Mouse (Mus musculus): ENCODE measurements around the gene Wdpcp. TPM values are rescaled to one million over a fixed set of nuclear protein-coding genes. Genes with fewer than 3 reads are reported as not detected.

Gene Wdpcp
- total RNA-seq, 2 experiments from 2014 or later = 10.5 to 11.5 TPM

DNA sequence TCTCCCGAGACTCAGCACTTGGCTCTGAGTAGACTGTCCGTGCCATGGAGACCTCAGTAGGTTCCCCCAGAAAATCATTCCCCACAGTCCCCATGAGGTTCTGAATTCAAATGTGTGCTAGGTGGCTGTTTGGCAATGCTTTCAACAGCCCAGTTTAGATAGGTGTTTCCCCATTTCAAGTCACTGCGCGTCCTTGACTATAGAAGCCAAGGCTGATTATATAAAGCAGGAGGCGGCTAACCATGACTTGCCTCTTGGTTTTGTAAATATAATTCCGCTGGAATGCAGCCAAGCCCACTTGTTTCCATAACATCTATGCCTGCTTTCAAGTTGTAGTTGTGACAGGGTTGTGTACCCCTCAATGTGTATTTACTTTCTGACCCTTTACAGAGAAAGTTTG lies 157.9 kb downstream of the Wdpcp start:
- no peak for DNase-seq (ENCODE audit: low spot score in 2 of 2)

DNA sequence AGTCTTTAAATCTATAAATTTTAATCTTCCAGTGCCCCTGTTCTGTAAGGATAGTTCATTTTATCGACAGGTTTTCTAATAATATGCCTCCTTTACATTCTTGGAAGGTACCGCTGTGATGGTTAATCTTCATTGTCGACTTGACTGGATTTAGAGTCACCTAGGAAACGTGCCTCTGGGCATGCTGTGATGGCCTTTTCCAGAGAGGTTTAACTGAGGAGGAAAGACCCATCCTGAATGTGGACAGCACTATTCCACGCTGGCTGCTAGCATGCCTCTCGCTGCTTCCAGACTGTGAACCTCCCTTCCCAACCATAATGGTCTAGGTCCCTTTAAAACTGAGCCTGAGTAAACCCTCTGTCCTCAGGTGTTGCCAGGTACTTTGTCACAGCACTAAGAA lies 163.2 kb downstream of the Wdpcp start:
- no peak for DNase-seq (ENCODE audit: low spot score in 2 of 2)

DNA sequence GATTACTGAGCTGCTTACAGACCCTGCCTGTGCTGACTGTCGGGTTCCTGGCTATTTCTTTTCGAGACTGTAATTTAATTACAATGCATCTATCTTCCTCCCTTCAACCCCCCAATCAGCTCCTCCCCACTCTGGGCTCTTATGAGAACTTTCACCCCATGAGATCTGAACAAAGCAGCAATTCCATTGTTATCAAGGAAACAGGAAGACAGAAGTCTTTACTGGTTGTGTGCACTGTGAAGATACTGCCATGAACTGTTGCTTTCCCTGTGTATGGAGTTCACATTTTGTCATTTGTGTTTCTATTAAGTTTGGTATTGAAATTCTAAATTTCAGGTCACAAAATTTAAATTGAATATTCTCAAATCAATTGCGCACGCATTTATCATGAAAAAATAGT lies 177.5 kb downstream of the Wdpcp start:
- DNase-seq (ENCODE audit: low spot score in 2 of 2) = no peak

DNA sequence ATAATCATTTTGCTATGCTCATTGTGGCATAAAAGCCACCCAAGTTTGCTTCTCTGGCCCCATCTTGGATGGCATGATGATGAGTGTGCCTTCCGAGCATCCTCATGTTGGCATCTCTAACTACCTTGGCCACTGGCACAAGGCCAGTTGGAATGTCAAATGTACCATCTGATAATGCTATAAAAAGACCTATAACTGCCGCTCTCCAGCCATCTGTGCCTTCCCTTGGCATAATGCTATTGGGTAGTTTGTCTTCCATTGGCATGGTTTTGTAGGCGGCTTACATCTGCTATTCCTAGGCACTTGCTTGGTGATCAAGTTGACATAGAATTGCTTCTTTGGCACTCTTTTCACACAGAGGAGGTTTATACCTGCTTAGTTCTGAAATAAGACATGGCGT lies 191.2 kb downstream of the Wdpcp start:
- DNase-seq (ENCODE audit: low spot score in 2 of 2) = peak; percentile 4 to 16

DNA sequence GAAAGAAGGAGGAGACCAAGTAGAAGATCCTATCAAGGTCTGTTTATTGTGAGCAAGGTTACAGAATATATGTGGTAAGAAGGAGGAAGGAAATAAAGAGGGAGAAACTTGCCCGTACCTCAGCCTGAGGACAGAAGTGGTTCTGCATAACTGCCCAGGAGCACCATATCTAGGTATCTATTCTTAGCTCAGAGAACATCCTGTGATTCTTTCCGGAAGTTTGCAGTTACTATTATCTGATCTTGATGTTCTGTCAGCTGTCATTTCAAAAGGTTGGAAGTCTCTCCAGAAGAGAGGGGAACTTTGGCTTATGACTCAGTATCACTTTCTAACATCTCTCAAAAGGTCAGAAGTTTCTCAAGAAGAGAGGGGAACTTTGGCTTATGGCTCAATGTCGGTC lies 216.8 kb downstream of the Wdpcp start:
- no peak for DNase-seq (ENCODE audit: low spot score in 2 of 2)

DNA sequence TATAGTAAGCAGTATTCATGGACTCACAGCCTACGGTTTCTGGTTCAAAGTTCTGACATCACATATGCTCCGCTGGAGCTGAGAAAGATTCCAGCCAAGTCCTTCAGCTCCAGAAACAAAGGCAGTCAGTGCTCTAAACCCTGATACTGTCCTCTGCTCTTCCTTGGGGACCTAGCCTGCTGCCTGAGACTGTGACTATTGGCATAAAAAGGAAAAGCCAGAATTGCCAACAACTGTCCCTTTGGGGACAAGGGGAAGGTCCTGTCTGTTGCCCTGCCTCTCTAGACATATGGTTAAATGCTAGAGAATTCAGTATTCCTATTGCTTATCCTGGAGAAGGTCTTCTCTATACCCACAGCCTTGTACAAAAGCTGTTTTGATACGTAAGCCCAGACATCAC lies 252.9 kb downstream of the Wdpcp start:
- no peak for DNase-seq (ENCODE audit: low spot score in 2 of 2)

DNA sequence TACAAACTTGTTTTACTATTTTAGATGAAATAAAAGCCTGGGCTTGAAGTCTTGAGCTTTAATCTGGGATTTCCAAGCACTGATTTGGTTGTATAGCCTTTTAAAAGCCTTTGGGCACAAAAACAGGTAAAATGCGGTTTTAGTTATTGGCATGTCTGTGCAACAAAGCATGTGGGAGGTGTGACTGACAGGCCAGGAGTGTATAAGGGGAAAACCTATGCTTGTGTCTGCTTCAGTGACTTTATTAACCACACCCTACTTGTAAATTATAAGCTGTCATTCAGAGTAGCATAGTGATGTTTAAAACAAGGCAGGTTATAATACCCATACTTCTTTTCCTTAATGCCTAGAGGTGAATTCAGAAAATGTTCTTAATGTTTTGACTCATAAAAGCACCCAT lies 254.5 kb downstream of the Wdpcp start:
- DNase-seq (ENCODE audit: low spot score in 2 of 2) = no peak

DNA sequence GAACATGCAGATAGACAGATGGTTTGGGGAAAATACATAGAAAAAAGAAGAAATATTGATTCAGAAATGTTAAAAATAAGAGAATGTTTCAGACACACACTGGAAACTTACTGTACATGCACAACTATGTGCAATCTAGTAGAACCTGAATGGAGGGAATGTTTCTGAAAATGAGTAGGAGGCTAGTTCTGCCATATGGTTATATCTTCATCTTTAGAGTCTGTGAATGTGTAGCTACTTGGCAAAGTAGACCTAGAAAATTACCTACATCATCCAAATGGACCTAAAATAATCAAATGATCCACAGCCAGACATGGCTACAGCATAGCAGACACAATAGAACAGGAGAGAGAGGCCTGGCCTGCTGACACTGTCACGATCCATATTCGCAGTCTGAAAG lies 275.0 kb downstream of the Wdpcp start:
- DNase-seq (ENCODE audit: low spot score in 2 of 2) = no peak

DNA sequence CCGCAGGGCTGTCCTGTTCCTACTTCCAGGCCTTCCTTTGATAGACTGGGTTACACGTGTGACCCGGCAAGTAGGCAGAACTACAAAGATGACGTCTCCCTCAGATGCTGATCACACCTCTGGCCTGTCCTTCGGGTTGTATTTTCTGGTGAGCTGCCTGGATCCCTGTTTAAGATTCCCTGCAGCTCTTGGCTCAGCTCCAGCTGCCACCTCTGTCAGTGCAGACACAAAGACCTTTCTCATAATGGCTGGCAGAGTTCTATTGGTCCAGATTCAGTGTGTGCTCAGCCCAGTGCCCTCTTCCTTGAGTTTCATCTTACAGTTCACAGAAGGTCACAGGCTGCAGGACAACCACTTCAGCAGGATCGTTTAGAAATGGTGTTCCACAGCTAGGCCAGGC lies 292.0 kb downstream of the Wdpcp start:
- peak in 1 of 2 experiments; percentile 23 for DNase-seq (ENCODE audit: low spot score in 2 of 2)

DNA sequence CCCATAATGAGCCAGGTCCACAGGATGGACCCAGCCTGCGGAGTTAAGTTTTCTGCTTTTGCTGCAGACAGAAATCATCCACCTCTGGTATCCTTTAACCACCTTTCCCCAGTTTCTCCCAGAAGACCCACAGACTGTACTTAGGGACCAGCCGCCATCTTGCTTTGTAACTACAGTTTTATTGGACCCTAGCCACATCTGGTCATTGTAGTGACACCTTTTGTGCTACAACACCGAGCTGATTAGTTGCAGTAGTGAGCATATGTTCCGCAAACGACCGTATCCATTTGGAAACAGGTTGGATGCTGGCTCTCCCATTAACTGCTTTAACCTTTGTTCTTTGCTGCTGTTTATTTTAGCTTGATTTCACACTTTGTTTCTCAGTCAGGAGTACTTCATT lies 292.5 kb downstream of the Wdpcp start:
- DNase-seq (ENCODE audit: low spot score in 2 of 2) = no peak

DNA sequence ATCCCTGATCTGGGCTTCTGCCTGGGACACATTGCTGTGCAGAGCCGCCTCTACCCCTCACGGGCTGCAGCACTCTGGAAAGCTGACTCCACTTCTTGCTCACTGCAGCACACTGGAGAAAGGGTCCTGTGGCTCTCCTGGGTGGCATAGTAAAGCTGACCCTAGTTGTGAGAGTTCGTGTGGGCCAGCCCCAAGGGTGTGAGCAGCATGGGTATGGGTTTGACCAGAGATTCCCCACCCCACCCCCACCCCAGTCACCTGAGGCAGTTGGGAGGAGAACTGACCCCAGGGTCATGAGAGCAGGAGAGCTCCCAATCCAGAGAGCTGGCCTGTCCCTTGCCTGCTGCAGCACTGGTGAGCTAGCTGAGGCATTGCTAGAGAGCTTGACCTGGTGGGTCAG lies 296.6 kb downstream of the Wdpcp start:
- no peak for DNase-seq (ENCODE audit: low spot score in 2 of 2)

DNA sequence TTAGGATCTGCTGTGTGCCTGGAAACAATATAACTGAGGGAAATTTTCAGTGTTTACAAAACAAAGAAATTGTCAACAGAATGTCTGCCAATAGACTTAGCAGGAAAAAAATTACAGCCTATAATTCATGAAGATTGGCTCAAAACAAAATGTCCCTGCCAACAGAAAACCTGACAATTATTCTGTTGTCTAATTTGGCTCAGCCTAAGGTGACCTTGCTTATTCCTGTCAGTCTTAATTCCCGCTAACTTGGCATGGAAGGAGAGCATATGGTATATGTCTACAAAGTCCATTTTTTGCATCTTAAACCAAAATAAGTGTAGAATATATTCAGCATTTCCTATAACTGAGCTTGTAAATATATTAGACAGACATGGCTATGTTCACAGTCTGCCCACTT lies 298.8 kb downstream of the Wdpcp start:
- no peak for DNase-seq (ENCODE audit: low spot score in 2 of 2)

DNA sequence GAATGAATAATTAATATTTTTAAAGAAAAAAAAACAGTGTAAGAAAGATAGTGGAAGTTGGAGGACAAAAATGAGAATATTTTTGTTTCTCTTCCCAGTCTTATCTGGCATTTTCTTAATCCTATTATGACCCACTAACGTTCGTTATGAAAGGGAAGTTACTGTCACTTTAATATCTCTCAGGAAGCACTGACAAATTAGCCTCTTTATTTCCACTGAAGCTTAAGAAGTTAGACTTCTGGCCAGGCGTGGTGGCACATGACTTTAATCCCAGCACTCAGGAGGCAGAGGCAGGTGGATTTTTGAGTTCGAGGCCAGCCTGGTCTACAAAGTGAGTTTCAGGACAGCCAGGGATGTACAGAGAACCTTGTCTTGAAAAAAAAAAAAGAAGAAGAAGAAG lies 299.7 kb downstream of the Wdpcp start:
- no peak for DNase-seq (ENCODE audit: low spot score in 2 of 2)

DNA sequence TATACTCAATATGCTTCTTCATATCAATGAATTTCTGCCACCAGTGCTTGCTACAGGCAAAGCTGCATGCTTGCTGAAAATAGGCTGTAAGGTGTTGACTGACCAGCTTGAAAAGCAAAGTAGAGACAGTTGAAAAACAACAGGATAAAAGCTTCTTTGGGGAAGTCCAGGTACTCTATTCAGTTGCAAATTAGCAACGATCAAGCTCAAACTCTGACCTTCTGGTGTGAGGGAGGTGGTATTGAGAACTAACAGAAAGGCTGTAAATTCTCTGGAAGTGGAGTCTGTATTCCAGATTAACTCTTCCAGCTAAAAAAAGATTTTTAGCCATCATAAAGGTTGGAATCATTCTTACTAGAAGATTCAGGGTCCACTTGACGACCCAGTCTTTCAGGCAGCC lies 303.0 kb downstream of the Wdpcp start:
- no peak for DNase-seq (ENCODE audit: low spot score in 2 of 2)

DNA sequence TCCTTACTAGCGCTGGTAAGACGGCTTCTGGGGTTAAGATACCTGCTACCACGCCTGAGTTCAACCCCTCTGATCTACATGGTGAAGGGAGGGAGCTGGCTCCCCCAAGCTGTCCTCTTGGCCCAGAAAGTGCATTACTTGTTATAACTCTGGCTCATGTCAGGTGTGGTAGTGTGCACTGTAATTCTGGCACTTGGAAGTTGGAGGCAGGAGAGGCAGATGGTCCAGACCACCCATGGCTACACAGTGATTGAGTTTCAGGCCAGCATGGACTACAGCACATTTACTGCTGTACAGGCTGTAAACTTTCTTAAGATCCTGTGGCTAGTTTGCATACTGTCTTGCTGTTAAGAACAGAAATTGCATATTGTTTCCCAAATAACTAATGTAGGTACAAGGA lies 322.7 kb downstream of the Wdpcp start:
- no peak for DNase-seq (ENCODE audit: low spot score in 2 of 2)

DNA sequence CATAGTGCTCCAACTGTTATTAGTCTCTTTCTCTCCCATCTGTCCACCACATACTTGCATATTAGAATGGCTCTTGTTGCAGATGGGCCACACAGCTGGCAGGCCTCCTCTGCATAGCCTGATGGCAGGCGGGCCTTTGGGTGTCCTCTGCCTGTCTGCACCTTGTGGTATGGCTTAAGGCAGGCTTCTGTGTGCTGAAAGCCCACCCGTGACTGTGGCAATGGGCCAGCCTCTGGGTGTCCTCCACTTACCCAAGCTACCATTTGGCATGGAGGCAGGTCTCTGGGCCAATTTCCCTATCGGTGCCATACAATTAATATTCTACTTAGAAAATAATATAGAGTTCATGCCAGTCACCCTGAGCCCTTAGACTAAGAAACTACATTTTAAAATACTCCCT lies 350.5 kb downstream of the Wdpcp start:
- peak in 1 of 2 experiments; percentile 4 for DNase-seq (ENCODE audit: low spot score in 2 of 2)

Small RNAs within 50 kb of the gene (microRNA-seq; reads per million reads assigned to microRNA genes)
- gene Gm22990 = 0 reads per million in 2 experiments

Other genes with a start within 250 kb of the Wdpcp start
- gene Ugp2, start 201.0 kb upstream of the Wdpcp start, total RNA-seq (2021) = 10 to 100 TPM; 72.1 to 78.1 TPM
- gene Mdh1, start 132 bp downstream of the Wdpcp start, total RNA-seq (2021) = 100 to 1,000 TPM; 524 to 552 TPM

All from layer of hippocampus, postnatal 10 days (tissue).